Mouse (Mus musculus): ENCODE results near the gene Tnfsf13. TPM values are rescaled to one million over a fixed set of nuclear protein-coding genes. Genes with fewer than 3 reads are reported as not detected.
"Not testable (repeated sequence)": the region's sequence is repeated elsewhere in the genome, so short reads cannot be mapped to it uniquely, and the experiment has no call there.

Gene Tnfsf13
- polyA plus RNA-seq, 1 experiment from 2014 or later: 0.58 TPM

DNA sequence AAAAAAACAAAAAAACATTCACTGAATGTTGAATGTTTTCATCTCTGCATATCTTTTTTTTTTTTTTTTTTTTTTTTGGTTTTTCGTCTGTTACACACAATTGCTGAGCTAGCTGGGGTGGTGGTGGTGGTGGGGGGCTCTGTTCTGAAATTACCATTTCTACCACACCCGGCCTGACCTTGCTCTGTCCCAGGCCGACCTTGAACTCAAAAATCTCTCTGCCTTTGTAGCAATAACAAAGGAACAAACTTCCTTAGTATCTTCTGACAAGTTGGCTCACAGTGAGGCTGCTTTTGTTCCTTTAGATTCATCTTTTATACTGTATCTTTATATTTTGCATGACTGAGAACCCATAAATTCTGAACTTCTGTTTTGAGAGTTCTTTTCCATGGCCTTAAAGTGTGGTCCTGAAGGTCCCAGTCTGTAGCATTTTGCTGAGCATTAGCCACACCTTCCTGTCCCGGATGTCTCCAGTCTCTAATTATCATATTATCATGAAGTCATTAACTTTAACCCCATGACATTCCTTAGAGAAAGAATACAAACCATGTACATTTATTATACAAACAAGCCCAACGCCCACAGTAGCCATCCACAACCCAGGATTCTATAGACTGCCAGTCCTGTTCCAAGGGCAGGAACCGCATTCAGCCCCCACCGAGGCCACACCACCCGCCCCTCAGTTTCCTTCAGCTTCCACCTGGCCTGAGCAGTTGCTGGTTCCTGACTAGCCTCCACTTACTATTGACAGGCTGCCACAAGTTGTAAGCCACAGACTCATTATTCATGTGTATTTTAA lies 18.4 kb upstream of the Tnfsf13 start:
- H3K4me1 ChIP-seq (replicated peaks): peaks cover 10% of the 10 kb centered on the region
- H3K4me3 ChIP-seq (replicated peaks): no peak overlapping the region
- H3K27me3 ChIP-seq: no peaks in the 10 kb centered on the region
- H3K9ac ChIP-seq (replicated peaks): no peak overlapping the region
- H3K36me3 ChIP-seq: no peaks in the 10 kb centered on the region
- no peak overlapping the region for H3K4me2 ChIP-seq
- 67% methylated on average over 8 of the region's 8 CpGs for WGBS
- H3K9me3 ChIP-seq: no peaks in the 10 kb centered on the region
- H3K27ac ChIP-seq: no peak overlapping the region
- ATAC-seq (ENCODE audit: insufficient number of reproducible peaks, insufficient read depth, low FRiP score, low TSS enrichment, low read depth): no peak

- WGBS: 83% methylated on average over 3 of the region's 3 CpGs
- not testable (repeated sequence) for ATAC-seq (ENCODE audit: insufficient number of reproducible peaks, insufficient read depth, low FRiP score, low TSS enrichment, low read depth); H3K4me3 ChIP-seq (replicated peaks); H3K4me2 ChIP-seq; H3K27me3 ChIP-seq; H3K36me3 ChIP-seq; H3K27ac ChIP-seq; H3K4me1 ChIP-seq (replicated peaks); H3K9ac ChIP-seq (replicated peaks); H3K9me3 ChIP-seq
Measured at GRCm38 (mm10) chr11:69703381-69703780, 17.8 kb upstream of the Tnfsf13 start.

DNA sequence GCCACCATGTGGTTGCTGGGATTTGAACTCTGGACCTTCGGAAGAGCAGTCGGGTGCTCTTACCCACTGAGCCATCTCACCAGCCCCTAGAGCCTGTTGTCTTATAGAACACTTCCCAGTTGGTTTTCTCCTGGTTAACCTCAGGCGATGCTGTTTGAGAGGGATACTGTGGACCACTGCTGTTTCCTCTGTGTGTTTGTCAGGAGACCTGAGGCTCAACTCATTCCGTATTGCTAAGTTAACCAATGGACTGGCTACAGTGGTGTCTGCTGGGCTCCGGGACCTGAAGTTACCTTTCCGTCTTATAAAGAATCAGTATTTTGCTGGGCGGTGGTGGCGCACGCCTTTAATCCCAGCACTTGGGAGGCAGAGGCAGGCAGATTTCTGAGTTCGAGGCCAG lies 17.3 kb upstream of the Tnfsf13 start:
- ATAC-seq (ENCODE audit: insufficient number of reproducible peaks, insufficient read depth, low FRiP score, low TSS enrichment, low read depth); H3K9me3 ChIP-seq; H3K27ac ChIP-seq; H3K4me2 ChIP-seq; H3K4me3 ChIP-seq (replicated peaks); H3K4me1 ChIP-seq (replicated peaks); H3K9ac ChIP-seq (replicated peaks); H3K27me3 ChIP-seq; H3K36me3 ChIP-seq: not testable (repeated sequence)
- WGBS: 94% methylated on average over 10 of the region's 10 CpGs

GRCm38 (mm10) chr11:69699595-69699994 lies 14.0 kb upstream of the Tnfsf13 start:
- H3K36me3 ChIP-seq: no peaks in the 10 kb centered on the region
- H3K4me1 ChIP-seq (replicated peaks): peaks cover 12% of the 10 kb centered on the region
- H3K9ac ChIP-seq (replicated peaks): no peak overlapping the region
- H3K4me2 ChIP-seq: no peak overlapping the region
- WGBS: 61% methylated on average over 1 of the region's 1 CpGs
- ATAC-seq (ENCODE audit: insufficient number of reproducible peaks, insufficient read depth, low FRiP score, low TSS enrichment, low read depth): no peak
- no peak overlapping the region for H3K4me3 ChIP-seq (replicated peaks)
- H3K9me3 ChIP-seq: no peaks in the 10 kb centered on the region
- H3K27me3 ChIP-seq: no peaks in the 10 kb centered on the region
- no peak overlapping the region for H3K27ac ChIP-seq

DNA sequence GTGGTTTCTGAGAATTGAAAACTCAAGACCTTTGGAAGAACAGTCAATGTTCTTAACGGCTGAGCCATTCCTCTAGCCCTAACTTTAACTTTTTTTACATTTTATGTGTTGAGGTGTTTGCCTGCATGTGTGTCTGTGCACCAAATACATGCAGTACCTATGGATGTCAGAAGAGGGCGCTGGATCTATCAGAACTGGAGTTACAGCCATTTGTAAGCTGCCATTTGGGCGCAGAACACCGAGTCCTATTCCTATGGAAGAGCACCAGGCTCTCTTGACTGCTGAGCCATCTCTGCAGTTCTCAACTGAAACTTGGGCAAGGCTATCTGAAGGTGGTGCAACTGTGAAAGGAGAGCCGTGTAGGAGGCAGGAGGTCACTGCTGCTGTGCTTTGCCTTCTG lies 13.0 kb upstream of the Tnfsf13 start:
- Histone ChIP-seq H3K9me3 (no peaks in the 10 kb centered on the region), H3K27ac (no peak overlapping the region), H3K4me3 (replicated peaks) (no peak overlapping the region), H3K27me3 (no peaks in the 10 kb centered on the region), H3K9ac (replicated peaks) (no peak overlapping the region), H3K36me3 (no peaks in the 10 kb centered on the region), H3K4me1 (replicated peaks) (peaks cover 12% of the 10 kb centered on the region), H3K4me2 (no peak overlapping the region)
- ATAC-seq (ENCODE audit: insufficient number of reproducible peaks, insufficient read depth, low FRiP score, low TSS enrichment, low read depth): no peak
- 68% methylated on average over 5 of the region's 5 CpGs for WGBS

GRCm38 (mm10) chr11:69697396-69697795 lies 11.8 kb upstream of the Tnfsf13 start:
- H3K4me3 ChIP-seq (replicated peaks): no peak overlapping the region
- H3K4me2 ChIP-seq: no peak overlapping the region
- peaks cover 12% of the 10 kb centered on the region for H3K4me1 ChIP-seq (replicated peaks)
- H3K9ac ChIP-seq (replicated peaks): no peak overlapping the region
- WGBS: 91% methylated on average over 3 of the region's 3 CpGs
- no peak overlapping the region for H3K27ac ChIP-seq
- no peaks in the 10 kb centered on the region for H3K27me3 ChIP-seq
- no peaks in the 10 kb centered on the region for H3K36me3 ChIP-seq
- no peak for ATAC-seq (ENCODE audit: insufficient number of reproducible peaks, insufficient read depth, low FRiP score, low TSS enrichment, low read depth)
- no peaks in the 10 kb centered on the region for H3K9me3 ChIP-seq

- Histone ChIP-seq H3K4me2 (peak within 1 kb of the TSS; percentile 92), H3K4me1 (replicated peaks) (peaks cover 12% of the 10 kb centered on the region), H3K27me3 (no peaks in the 10 kb centered on the region), H3K4me3 (replicated peaks) (peak within 1 kb of the TSS; percentile 59), H3K36me3 (no peaks in the 10 kb centered on the region), H3K9ac (replicated peaks) (peak within 1 kb of the TSS; percentile 82), H3K9me3 (no peaks in the 10 kb centered on the region), H3K27ac (peak within 1 kb of the TSS; percentile 86)
- 0 out of 2 replicates have a peak, but pooled peaks have one; percentile 61 for ATAC-seq (ENCODE audit: insufficient number of reproducible peaks, insufficient read depth, low FRiP score, low TSS enrichment, low read depth)
- 2% methylated on average over 37 of the region's 41 CpGs for WGBS
Measured at GRCm38 (mm10) chr11:69695361-69696181, 10.0 kb upstream of the Tnfsf13 start, which contains the start of the genes Tnfsf12 and Tnfsfm13. Gene Tnfsf12, minus strand, starts transcription at chr11:69695849. Gene Tnfsfm13, minus strand, starts transcription at chr11:69696098.

DNA sequence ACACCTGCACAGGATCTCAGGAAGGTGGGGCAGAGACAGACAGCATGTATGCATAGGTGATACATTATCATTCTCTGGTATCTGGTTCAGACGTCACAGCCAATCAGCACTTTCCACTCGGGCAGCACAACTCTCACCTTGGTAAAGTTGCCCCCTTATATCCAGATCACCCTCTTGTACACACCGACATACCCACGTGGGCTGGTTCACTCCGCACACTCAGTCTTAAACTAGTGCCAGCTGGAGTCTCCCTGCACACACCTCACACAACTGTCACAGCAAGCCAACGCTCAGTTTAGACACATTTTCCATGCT lies 9.4 kb upstream of the Tnfsf13 start:
- Histone ChIP-seq H3K9ac (replicated peaks) (peak overlapping the region; percentile 82), H3K4me2 (peak overlapping the region; percentile 92), H3K4me1 (replicated peaks) (peaks cover 12% of the 10 kb centered on the region), H3K27ac (peak overlapping the region; percentile 86; the same call in 1 of the 2 replicates), H3K36me3 (no peaks in the 10 kb centered on the region), H3K27me3 (no peaks in the 10 kb centered on the region), H3K4me3 (replicated peaks) (peak overlapping the region; percentile 59), H3K9me3 (no peaks in the 10 kb centered on the region)
- 0 out of 2 replicates have a peak, but pooled peaks have one; percentile 53 for ATAC-seq (ENCODE audit: insufficient number of reproducible peaks, insufficient read depth, low FRiP score, low TSS enrichment, low read depth)
- 23% methylated on average over 6 of the region's 6 CpGs for WGBS

DNA sequence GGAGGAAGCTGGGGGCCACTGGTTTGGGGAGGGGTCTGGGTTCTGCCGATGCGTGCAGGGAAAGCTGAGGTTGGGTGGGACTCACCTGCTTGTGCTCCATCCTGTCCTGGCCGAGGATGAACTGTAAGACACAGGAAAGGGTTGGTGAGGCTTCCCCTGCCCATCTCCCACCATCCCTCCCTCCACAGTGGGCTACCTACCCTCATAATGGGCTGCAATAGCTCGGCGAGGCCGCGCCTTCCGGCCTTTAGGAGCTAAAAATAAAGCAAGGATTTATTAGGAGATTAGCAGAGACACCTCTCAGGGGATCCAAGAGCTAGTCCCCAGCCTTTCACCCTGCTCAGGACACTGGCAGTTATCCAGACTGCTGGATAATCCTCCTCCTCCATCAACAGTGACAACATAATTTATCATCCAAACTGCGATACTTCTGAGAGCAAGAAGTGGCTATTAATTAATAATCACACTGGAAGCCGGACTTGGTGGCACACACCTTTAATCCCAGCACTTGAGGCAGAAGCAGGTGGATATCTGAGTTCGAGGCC lies 7.9 kb upstream of the Tnfsf13 start:
- Histone ChIP-seq H3K4me2 (no peak overlapping the region), H3K9ac (replicated peaks) (no peak overlapping the region), H3K36me3 (no peaks in the 10 kb centered on the region), H3K4me3 (replicated peaks) (no peak overlapping the region), H3K27me3 (no peaks in the 10 kb centered on the region), H3K9me3 (no peaks in the 10 kb centered on the region), H3K4me1 (replicated peaks) (peaks cover 12% of the 10 kb centered on the region), H3K27ac (no peak overlapping the region)
- ATAC-seq (ENCODE audit: insufficient number of reproducible peaks, insufficient read depth, low FRiP score, low TSS enrichment, low read depth): no peak
- whole genome bisulfite sequencing: 59% methylated on average over 11 of the region's 11 CpGs

GRCm38 (mm10) chr11:69692863-69693262 lies 7.3 kb upstream of the Tnfsf13 start:
- Histone ChIP-seq H3K27ac (no peak overlapping the region), H3K9me3 (no peaks in the 10 kb centered on the region), H3K4me2 (no peak overlapping the region), H3K9ac (replicated peaks) (no peak overlapping the region), H3K4me1 (replicated peaks) (peaks cover 12% of the 10 kb centered on the region), H3K4me3 (replicated peaks) (no peak overlapping the region), H3K36me3 (no peaks in the 10 kb centered on the region), H3K27me3 (no peaks in the 10 kb centered on the region)
- no peak for ATAC-seq (ENCODE audit: insufficient number of reproducible peaks, insufficient read depth, low FRiP score, low TSS enrichment, low read depth)
- WGBS: 92% methylated on average over 6 of the region's 6 CpGs

GRCm38 (mm10) chr11:69692196-69692811 lies 6.7 kb upstream of the Tnfsf13 start:
- H3K9ac ChIP-seq (replicated peaks): no peak overlapping the region
- 64% methylated on average over 9 of the region's 9 CpGs for WGBS
- no peak overlapping the region for H3K4me3 ChIP-seq (replicated peaks)
- no peak overlapping the region for H3K27ac ChIP-seq
- no peak for ATAC-seq (ENCODE audit: insufficient number of reproducible peaks, insufficient read depth, low FRiP score, low TSS enrichment, low read depth)
- H3K36me3 ChIP-seq: no peaks in the 10 kb centered on the region
- peaks cover 12% of the 10 kb centered on the region for H3K4me1 ChIP-seq (replicated peaks)
- H3K27me3 ChIP-seq: no peaks in the 10 kb centered on the region
- H3K9me3 ChIP-seq: no peaks in the 10 kb centered on the region
- H3K4me2 ChIP-seq: no peak overlapping the region

All from limb, embryonic 12.5 days (tissue).